27 mouse cellular contexts compared by ENCODE assay signal in the genomic region with DNA sequence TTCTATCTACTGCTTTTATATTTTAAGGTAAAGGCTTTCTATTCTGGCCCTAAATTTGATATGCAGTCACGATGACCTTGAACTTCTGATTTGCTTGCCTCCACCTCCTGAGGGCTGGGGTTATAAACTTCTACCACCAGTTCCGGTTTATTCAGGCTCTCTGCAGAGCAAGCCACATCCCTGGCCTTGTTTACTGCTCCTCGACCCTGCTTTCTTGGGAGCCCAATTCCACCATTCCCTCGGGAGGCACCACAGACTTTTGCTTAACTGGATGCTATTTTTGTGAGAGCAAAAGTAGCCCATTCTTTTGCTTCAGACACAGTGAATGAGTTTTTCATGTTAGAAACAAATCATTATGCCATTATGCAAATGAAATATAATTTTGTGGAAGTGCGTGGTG. TPM values are rescaled to one million over a fixed set of nuclear protein-coding genes. Genes with fewer than 3 reads are reported as not detected.
DNase-seq lines count a peak whose midpoint lies in the region; TF ChIP-seq lines count a peak whose summit lies in the region.
"Had no signal": no experiment of that assay in that cellular context is flagged by ENCODE, and none has a peak within 500 bp of the region (broad histone marks: within the 10 kb centered on the region; RNA-seq: fewer than 3 reads in every experiment).

No protein-coding gene starts in this region.

- H3K27ac ChIP-seq in gastrocnemius, adult 2 months: peak overlapping the region; percentile 73
- H3K27ac ChIP-seq: heart, embryonic 10.5 days; heart, embryonic 15.5 days; hindbrain, embryonic 13.5 days; left cerebral cortex, adult 2 months; limb, embryonic 12.5 days; lung, embryonic 15.5 days; midbrain, embryonic 12.5 days; neural tube, embryonic 12.5 days; stomach, postnatal 0 days had no signal

- TF ChIP-seq CTCF in gastrocnemius, adult 2 months (IDR thresholded peaks at IDR 0.05): no peak

- H3K4me3 ChIP-seq in gastrocnemius, adult 2 months: no peak overlapping the region
- H3K4me3 ChIP-seq: heart, embryonic 10.5 days; heart, embryonic 15.5 days; hindbrain, embryonic 13.5 days; left cerebral cortex, adult 2 months; limb, embryonic 12.5 days; lung, embryonic 15.5 days; megakaryocyte, embryonic 14.5 days; midbrain, embryonic 12.5 days; myocyte; neural tube, embryonic 12.5 days had no signal

- intact Hi-C loops in gastrocnemius, adult 2 months (cut with DNase I): no loop called here

- no peak for DNase-seq in gastrocnemius, adult 2 months
- DNase-seq in gastrocnemius, postnatal 25 days: no peak
- peak; percentile 37 for DNase-seq in kidney, adult 9 months
- DNase-seq in kidney, postnatal 4 days: no peak
- peak; percentile 14 for DNase-seq in ES-CJ7 (ENCODE audit: low read depth, low spot score)
- DNase-seq in kidney, postnatal 36 days: peak; percentile 24 to 40
- DNase-seq in cerebellum, postnatal 4 days (ENCODE audit: low spot score in 2 of 2): no peak
- DNase-seq: adrenal gland, adult 8-10 months; cerebellum, adult 8-10 months; cerebellum, postnatal 25 days; heart, postnatal 36 days; lung, postnatal 4 days; right cerebral cortex, adult 18-20 months; right cerebral cortex, postnatal 4 days; thymus, adult 18-20 months; thymus, postnatal 25 days had no signal

RNA-seq across cellular contexts. Expression of a gene that starts 30.5 kb away (rescaled TPM):
- total RNA-seq in gastrocnemius, adult 2 months (2021): 10 to 100 TPM; 46.4 to 46.9 TPM
- 10 to 100 TPM; 39.3 to 77.3 TPM for total RNA-seq in gastrocnemius, postnatal 25 days (2021)

Comparison
In these comparisons a context has a peak if more than half of its experiments do, and no peak if none do; other contexts are left out.
1. DNase-seq: peak in kidney, adult 9 months (single experiment), ES-CJ7 (single experiment) and kidney, postnatal 36 days (2 of 2); none in gastrocnemius, adult 2 months (single experiment), gastrocnemius, postnatal 25 days (single experiment), kidney, postnatal 4 days (0 of 2) and cerebellum, postnatal 4 days (0 of 2).